Mouse (Mus musculus): ENCODE data around the gene Col4a1. TPM values are rescaled to one million over a fixed set of nuclear protein-coding genes. Genes with fewer than 3 reads are reported as not detected.

Col4a1 gene
- polyA plus RNA-seq (2015; fragmentation: Nextera tagmentation; extraction: Ambion mirVana) = 45.9 and 54.8 TPM in 2 replicates

GRCm38 (mm10) chr8:11312349-11313175 lies at the start of gene Col4a1, which contains the start of gene Col4a2:
Gene Col4a1 (minus strand): TSS chr8:11312826.
Gene Col4a2 (plus strand): TSS chr8:11312805.

Other genes starting within 250 kb of the Col4a1 start
- 26.6 and 31.4 TPM in 2 replicates for gene Col4a2, start within 50 bp of the Col4a1 start, polyA plus RNA-seq (2015; fragmentation: Nextera tagmentation; extraction: Ambion mirVana)
- 3.3 and 4.0 TPM in 2 replicates for gene Rab20, start 165.9 kb upstream of the Col4a1 start, polyA plus RNA-seq (2015; fragmentation: Nextera tagmentation; extraction: Ambion mirVana)
- gene Naxd, start 184.7 kb upstream of the Col4a1 start, polyA plus RNA-seq (2015; fragmentation: Nextera tagmentation; extraction: Ambion mirVana) = 47.9 and 55.7 TPM in 2 replicates
- 18.4 and 19.5 TPM in 2 replicates for gene Cars2, start 238.0 kb upstream of the Col4a1 start, polyA plus RNA-seq (2015; fragmentation: Nextera tagmentation; extraction: Ambion mirVana)
- gene Ing1, start 242.7 kb upstream of the Col4a1 start, polyA plus RNA-seq (2015; fragmentation: Nextera tagmentation; extraction: Ambion mirVana) = 22.9 and 23.7 TPM in 2 replicates